16 mouse cellular contexts compared by ENCODE assay signal in genomic region chr5:42891890-42892289, GRCm38 (mm10).
DNase-seq lines count a peak whose midpoint lies in the region; ATAC-seq and TF ChIP-seq lines count a peak whose summit lies in the region.
"Had no signal": no experiment of that assay in that cellular context is flagged by ENCODE, and none has a peak within 500 bp of the region (broad histone marks: within the 10 kb centered on the region; RNA-seq: fewer than 3 reads in every experiment).

No protein-coding gene starts in this region.

- no peaks in the 10 kb centered on the region for H3K36me3 ChIP-seq in midbrain, embryonic 13.5 days
- H3K36me3 ChIP-seq in lung, postnatal 0 days (ENCODE audit: insufficient read depth, low read length), result no peaks in the 10 kb centered on the region
- H3K36me3 ChIP-seq: embryonic facial prominence, embryonic 12.5 days; limb, embryonic 13.5 days; midbrain, embryonic 12.5 days had no signal

- 0 out of 2 replicates have a peak overlapping the region, but pooled peaks have one; percentile 25 for H3K27ac ChIP-seq in midbrain, embryonic 13.5 days
- no peak overlapping the region for H3K27ac ChIP-seq in lung, postnatal 0 days (ENCODE audit: low read length)
- H3K27ac ChIP-seq: embryonic facial prominence, embryonic 12.5 days; limb, embryonic 13.5 days; midbrain, embryonic 12.5 days had no signal

- no peak overlapping the region for H3K4me3 ChIP-seq in midbrain, embryonic 13.5 days (replicated peaks)
- no peak overlapping the region for H3K4me3 ChIP-seq in lung, postnatal 0 days (ENCODE audit: low read depth, low read length)
- H3K4me3 ChIP-seq: embryonic facial prominence, embryonic 12.5 days; limb, embryonic 13.5 days; midbrain, embryonic 12.5 days had no signal

- no peak for TF ChIP-seq EP300 in lung, postnatal 0 days (IDR thresholded peaks at IDR 0.05)

- peaks cover 16% of the 10 kb centered on the region; the same call in 1 of the 2 replicates for H3K4me1 ChIP-seq in midbrain, embryonic 13.5 days (replicated peaks)
- H3K4me1 ChIP-seq in lung, postnatal 0 days (ENCODE audit: insufficient read depth, low read depth, low read length), result no peaks in the 10 kb centered on the region
- H3K4me1 ChIP-seq: embryonic facial prominence, embryonic 12.5 days had no signal

- no peak overlapping the region for H3K9ac ChIP-seq in midbrain, embryonic 13.5 days (replicated peaks)
- no peak overlapping the region for H3K9ac ChIP-seq in lung, postnatal 0 days (replicated peaks; ENCODE audit: low read depth)
- H3K9ac ChIP-seq: embryonic facial prominence, embryonic 12.5 days; limb, embryonic 13.5 days; midbrain, embryonic 12.5 days had no signal

- DNase-seq in left cerebral cortex, postnatal 4 days, result peak; percentile 83
- DNase-seq in left cerebral cortex, postnatal 14 days (ENCODE audit: low spot score in 2 of 2), result no peak
- peak; percentile 29 to 47 for DNase-seq in cerebellum, adult 18-20 months
- DNase-seq in cerebellum, postnatal 4 days (ENCODE audit: low spot score in 2 of 2), result peak; percentile 25 to 60
- DNase-seq in lung, postnatal 0 days (ENCODE audit: low spot score), result no peak
- no peak for DNase-seq in thymus, adult 18-20 months
- no peak for DNase-seq in adipocyte (ENCODE audit: low spot score)
- DNase-seq: heart, adult 11 months; heart, postnatal 10 days; kidney, adult 18-20 months; lung, adult 2 months; spleen, adult 18-20 months had no signal

- intact Hi-C loops in left cerebral cortex, postnatal 4 days (cut with DNase I), result no loop called here
- intact Hi-C loops in left cerebral cortex, postnatal 14 days (cut with DNase I), result no loop called here

- TF ChIP-seq CTCF in lung, postnatal 0 days (IDR thresholded peaks at IDR 0.05), result no peak

- WGBS in midbrain, embryonic 13.5 days, result 15% methylated on average over 2 of the region's 2 CpGs
- WGBS in lung, postnatal 0 days, result 24% methylated on average over 2 of the region's 2 CpGs

- no peaks in the 10 kb centered on the region for H3K9me3 ChIP-seq in midbrain, embryonic 13.5 days
- no peaks in the 10 kb centered on the region for H3K9me3 ChIP-seq in lung, postnatal 0 days (ENCODE audit: low read length)
- H3K9me3 ChIP-seq: embryonic facial prominence, embryonic 12.5 days; limb, embryonic 13.5 days; midbrain, embryonic 12.5 days had no signal

- no peak overlapping the region for H3K4me2 ChIP-seq in midbrain, embryonic 13.5 days (replicated peaks)
- no peak overlapping the region for H3K4me2 ChIP-seq in lung, postnatal 0 days (replicated peaks; ENCODE audit: low read depth, low read length)
- H3K4me2 ChIP-seq: embryonic facial prominence, embryonic 12.5 days; limb, embryonic 13.5 days; midbrain, embryonic 12.5 days had no signal

- H3K27me3 ChIP-seq in midbrain, embryonic 13.5 days, result no peaks in the 10 kb centered on the region
- no peaks in the 10 kb centered on the region for H3K27me3 ChIP-seq in lung, postnatal 0 days (replicated peaks; ENCODE audit: insufficient read depth, low read length)
- H3K27me3 ChIP-seq: embryonic facial prominence, embryonic 12.5 days; limb, embryonic 13.5 days; midbrain, embryonic 12.5 days had no signal

- peak; percentile 85 for ATAC-seq in midbrain, embryonic 13.5 days
- ATAC-seq in lung, postnatal 0 days, result no peak

Comparison
In these comparisons a context has a peak if more than half of its experiments do, and no peak if none do; other contexts are left out.
1. DNase-seq: peak in left cerebral cortex, postnatal 4 days (single experiment), cerebellum, adult 18-20 months (2 of 2) and cerebellum, postnatal 4 days (2 of 2); none in left cerebral cortex, postnatal 14 days (0 of 2), lung, postnatal 0 days (single experiment), thymus, adult 18-20 months (0 of 2) and adipocyte (single experiment).